Mouse (Mus musculus): ENCODE results near the gene Pigp.

The Pigp gene

DNA sequence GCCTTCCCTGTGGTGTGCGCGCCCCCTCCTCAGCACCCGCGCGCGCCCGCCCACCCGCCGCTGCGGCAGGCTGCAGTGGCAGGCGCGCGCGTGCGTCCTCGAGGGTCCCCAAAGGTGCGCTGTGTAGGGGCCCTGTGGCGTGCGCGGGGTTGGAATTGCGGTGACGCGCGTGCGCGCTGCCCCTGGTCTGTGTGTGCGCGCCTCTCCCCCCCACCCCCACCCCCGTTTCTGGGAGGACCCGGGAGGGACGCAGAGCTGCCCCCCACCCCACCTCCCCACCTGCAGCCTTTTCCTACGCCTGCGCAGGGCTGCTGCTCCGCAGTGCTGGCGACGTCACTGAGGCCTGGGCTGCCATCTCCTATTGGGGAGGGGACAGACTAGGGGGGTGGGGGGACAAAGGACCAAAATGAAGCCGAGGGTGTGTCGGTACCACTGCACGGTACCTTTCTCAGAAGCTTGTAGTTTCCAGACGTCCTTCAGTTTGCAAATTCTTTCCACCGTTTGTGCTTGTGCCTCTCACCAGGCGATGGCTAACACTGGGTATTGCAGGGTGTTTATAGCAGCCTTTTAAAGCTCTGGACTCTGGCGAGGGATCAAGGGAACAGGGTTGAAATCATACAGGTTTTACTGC, at the start of gene Pigp:
Gene Pigp (minus strand): TSS at position 542 of the 631 bp plus-strand sequence.
- DNase-seq (ENCODE audit: low spot score) = peak; percentile 33

DNA sequence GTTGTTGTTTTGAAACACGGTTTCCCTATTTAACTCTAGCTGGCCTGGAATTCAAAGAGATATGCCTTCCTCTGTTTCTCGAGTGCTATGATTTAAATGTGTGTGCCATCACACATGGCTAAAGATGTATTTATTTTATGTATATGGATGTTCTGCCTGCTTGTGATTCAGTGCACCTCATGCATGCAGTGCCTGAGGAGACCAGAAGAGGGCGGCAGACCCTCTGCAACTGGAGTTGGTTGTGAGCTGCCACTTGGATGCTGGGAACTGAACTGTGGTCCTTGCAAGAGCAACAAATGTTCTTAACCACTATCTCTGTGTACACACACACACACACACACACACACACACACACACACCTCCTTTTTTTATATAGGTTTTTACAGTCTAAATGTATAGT, 48.9 kb upstream of the Pigp start:
- DNase-seq (ENCODE audit: low spot score) = no peak

DNA sequence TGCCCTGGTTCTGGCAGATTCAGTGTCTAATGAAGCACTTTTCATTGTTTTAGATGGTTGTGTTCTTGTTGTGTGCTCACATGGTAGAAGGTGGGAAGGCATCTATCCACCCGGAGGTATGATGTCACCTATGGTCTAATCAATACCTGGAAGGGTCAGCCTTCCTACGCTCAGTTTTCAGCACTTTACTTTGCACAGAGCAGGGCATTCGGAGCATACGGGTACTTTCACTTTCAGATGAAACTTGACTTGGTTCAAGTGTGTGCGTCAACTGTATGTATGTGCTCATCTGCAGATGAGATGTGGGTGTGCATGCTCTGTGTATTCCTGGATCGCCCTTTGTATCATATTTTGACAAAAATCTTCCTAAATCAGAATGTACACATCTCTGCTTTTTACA, 42.5 kb upstream of the Pigp start:
- DNase-seq (ENCODE audit: low spot score) = no peak

DNA sequence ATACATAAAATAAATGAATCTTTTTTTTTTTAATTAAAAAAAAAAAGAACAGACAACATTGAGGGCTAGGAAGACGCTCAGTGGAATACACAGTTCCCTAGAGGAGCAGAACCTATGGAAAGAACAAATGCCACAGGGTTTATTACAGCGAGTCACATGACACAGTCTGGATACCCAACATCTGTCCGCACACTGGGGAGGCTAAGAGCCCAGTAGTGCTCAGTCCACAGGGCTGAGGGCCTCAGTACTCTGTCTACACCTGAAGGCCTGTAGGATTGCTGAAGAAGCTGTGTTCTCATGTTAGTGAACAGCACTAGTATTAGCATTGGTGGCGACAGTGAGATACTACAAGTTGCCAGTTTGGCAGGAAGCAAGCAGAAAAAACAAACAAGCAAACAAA, 41.1 kb upstream of the Pigp start:
- no peak for DNase-seq (ENCODE audit: low spot score)

DNA sequence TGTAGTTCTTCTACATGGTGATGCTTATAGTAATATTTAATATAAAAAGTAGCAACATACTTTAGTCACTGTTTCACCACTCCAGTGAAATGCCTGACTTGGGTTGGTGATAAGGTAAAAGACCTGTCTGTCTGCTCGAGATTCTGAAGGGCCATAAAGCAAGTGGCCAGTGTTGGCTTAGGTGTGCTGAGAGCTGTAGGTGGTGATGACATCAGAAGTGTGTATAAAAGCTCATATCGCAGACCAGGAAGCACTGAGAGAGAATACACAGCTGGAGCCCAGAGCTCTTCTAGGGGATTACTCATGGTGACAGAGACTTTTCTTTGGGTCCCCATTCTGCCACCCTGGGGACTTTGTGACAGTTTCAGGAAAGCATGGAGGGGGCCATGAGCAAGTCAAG, 40.6 kb upstream of the Pigp start:
- no peak for DNase-seq (ENCODE audit: low spot score)

DNA sequence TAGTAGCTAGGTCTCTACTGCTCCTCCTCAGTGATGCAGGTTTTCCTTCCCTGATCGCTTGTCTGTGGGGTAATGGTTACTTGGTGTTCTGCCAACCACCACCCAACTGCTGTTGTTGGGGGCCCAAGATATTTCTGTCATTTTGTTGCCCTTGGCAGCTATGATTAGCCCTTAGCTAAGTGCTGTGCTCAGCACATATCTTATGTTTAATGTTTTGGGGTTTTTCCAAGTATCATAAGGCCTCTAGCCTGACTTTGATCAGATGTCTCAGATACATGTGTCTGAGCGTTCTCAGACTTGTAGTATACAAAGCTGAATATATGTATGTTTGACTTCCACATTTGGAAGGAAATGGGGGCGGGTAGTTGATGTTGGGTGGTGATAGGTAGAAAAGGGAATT, 39.6 kb upstream of the Pigp start:
- DNase-seq (ENCODE audit: low spot score) = no peak

DNA sequence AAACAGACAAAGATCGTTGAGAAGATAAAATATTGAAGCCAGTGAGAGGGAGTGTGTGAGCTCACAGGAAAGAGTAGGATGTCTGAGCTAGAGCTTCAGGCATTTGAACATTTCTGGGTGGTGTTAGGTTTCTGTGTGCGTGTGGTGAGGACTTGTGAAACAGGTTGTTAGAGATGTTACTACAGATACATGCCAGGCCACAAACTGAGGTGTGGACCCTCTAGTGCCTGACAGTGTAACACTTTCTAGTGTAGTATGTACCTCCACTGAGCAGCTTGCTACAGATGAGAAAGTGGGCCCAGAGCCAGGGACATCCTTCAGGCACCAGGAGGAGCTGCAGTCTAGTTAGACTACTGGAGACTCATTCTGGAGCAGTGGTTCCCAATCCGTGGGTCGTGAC, 30.5 kb upstream of the Pigp start:
- DNase-seq (ENCODE audit: low spot score) = no peak

DNA sequence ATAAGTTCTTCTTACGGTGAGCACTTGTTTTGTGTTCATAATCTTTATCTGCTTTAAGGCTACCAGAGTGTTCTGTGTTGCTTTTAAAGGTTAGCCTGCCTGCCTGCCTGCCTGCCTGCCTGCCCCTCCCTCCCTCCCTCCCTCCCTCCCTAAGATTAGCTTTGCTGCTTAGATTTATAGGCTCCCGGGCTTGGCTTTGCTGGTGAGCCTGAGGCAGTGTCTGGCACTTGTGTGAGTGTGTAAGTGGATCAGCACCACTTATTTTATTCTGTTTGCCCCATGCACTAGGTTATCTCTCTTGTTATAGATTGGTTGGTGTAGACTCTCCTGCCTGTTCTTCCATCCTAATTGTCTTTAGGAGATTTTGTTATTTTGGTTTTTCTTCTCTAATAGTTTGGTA, 30.0 kb upstream of the Pigp start:
- DNase-seq (ENCODE audit: low spot score) = no peak

DNA sequence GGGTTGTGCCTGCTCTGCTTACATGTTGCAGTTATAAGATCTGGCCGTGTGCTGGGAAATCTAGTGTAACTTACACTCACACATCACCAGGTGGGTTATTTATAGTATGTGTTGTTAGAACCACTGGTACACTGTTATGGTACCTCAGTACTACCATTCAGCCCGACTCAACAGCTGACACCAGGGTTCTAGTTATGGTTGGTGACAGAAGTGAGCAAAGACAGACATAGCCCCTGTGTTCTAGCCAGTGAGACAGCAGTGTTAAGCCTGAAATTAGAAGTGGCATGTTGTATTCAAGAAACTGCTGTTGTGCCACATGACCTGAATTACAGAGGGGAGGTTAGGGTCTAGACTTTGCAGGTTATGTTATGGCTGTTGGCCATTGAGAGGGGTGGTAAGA, 27.5 kb upstream of the Pigp start:
- DNase-seq (ENCODE audit: low spot score) = no peak

DNA sequence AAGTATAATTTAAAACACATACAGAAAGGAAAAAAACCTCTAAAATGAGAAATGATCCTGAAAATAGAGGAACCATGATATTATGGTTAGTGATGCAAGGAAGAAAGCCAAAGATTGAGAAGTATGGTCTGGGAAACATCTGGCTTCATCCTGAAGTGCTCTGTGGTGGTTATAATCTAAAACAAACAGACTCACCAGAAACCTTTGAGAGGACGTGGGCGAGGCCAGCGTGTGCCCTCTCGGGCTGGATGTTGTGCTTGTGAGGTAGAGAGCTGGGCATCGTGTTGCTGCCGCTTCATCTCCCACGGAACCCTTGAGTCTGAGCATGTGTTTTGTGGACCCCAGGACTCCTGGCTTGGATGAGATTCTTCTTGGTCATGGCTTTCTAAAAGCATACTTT, 25.0 kb upstream of the Pigp start:
- no peak for DNase-seq (ENCODE audit: low spot score)

DNA sequence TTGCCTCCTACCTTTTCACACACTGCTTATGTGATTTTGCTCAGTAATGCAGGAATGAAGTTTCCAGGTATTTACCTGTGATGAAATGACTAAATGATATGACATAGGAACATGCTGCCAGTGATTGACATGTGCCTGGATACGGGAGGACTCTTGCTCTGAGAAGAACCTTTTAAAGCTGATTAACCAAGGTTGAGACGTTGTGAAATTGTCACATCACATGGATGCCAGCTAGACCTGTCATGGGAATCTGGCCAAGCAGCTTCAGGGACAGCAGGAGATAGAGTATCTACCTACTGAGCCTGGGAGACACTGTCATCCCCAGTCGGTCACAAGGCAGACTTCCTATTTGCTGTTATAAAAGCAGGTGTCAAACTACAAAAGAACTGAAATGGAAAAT, 23.4 kb upstream of the Pigp start:
- DNase-seq (ENCODE audit: low spot score) = no peak

DNA sequence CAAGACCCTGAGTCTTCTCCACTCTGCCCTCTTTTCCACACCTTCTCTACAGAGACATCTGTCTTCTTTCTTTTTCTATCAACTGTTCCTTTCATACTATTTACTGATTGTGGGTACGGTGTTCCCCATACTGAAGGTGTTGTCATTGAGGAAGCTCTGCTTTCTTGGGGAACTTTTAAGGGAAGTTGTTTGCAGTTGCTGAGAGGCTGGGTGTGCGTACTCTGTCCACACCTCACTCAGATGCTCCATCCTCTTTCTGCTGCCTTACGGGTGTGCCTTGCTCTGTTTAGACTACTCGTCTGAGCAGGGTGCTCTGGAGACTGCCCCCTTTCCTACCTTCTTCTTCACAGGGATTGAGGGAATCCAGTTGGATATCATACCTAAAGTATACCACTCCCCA, 20.7 kb upstream of the Pigp start:
- DNase-seq (ENCODE audit: low spot score) = no peak

DNA sequence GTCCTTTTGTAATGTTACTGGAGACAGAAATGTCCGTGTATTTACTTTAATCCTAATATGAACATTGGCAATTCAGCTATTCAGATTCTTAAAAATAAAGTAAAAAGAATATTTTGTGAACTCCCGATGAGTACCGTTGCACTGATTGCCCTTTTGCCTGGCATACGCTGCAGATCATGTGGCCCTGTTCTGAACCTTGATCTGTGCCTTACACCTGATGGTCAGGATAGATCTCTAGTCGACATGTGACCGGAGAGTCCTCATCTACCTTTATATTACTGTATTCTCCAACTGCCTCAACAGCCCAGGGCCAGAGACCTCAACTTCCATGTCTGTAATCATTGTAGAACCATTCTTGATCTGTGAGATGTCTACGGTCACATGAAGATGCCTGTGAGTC, 16.0 kb upstream of the Pigp start:
- DNase-seq (ENCODE audit: low spot score) = no peak

DNA sequence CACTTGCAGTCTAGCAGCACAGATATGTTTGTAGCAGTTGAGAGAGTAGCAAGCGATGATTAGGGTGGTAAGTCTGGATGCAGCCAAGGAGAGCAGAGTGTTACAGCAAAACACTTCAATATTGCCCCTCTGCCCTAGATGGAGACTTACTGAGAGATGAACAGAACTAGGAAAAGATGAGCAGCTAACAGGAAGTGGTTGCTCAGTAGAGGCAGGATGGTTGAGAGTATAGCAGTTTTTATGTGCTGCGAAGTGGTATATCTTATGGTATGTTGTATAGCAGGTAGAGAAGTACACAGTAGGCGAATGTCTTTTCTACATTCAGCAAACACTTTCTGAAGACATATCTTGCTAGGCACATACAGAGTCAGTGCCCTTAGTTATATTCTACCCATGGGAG, 11.6 kb upstream of the Pigp start:
- no peak for DNase-seq (ENCODE audit: low spot score)

DNA sequence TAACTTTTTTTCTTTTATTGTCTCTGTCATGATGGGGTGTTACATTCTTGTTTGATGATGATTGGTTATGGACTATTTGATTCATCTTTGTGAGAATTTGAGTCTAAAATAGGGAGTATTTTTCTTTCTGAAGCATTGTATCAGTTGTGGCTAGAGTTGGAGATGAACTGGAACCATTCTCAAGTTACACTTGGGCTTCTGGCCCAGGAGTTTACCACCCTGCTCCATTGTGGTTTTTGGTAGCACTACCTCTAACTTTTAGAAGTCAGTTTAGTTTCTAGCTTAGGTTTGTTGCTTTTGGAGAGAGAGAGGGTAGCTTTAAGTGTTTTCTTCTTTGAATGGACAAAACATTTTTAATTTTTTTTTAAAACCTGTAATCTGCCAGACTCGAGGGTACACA, 7.7 kb upstream of the Pigp start:
- no peak for DNase-seq (ENCODE audit: low spot score)

DNA sequence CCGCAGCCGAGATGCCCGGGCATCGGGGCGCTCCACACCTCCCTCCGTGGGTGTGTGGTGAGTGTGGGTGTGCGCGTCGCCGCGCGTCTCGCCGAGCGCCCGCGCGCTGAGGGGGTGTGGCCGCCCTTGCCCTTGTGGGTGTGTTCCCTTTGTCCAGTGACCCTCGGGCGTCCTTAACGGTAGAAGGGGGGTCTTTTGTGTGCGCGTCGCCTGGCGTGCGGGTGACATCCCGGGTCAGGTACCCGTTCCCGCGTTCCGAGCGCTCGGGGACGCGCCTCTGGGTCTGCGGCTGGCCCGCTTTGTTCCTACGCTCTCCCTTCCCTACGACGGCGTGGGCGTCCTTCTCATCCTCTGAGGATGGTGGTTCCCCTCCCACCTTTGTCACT, 734 bp downstream of the Pigp start:
- peak; percentile 32 for DNase-seq (ENCODE audit: low spot score)

DNA sequence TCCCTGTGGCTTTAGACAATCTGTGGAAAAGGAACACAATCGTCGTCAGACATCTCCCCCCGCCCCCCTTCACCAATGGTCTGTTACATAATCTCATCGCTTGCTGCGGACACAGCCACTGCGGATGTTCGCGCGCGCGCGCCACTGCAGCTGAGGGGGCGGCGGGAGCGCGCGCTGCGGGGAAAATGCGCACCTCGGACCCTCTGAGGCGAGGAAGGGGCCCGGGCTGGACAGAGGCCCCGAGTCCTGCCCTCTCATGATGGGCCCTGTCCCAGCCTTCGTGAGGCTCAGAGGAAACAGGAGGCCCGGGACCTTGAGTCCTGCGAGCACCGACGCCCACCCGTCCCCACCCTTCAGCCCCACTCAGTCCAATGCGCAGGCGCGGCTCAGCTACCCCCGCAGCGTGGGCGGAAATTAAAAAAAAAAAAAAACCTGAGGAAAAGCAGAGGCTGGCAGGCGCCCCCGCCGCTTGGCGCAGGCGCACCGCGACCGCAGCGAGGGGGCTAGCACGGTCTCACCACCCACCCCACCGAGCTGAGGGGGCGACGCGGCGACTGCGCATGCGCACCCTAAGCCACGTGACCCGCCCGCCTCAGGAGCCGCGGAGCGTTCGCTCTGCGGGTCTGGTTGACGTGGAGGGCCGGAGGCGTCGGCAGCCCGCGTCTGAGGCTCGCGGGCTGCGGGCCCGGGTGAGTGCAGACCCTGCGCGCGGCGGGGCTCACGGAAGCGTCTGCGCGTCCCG, 1.3 kb downstream of the Pigp start, which contains the start of gene Ttc3:
Gene Ttc3 (plus strand): TSS at position 446 of the 742 bp plus-strand sequence.
- DNase-seq (ENCODE audit: low spot score) = peak; percentile 87

DNA sequence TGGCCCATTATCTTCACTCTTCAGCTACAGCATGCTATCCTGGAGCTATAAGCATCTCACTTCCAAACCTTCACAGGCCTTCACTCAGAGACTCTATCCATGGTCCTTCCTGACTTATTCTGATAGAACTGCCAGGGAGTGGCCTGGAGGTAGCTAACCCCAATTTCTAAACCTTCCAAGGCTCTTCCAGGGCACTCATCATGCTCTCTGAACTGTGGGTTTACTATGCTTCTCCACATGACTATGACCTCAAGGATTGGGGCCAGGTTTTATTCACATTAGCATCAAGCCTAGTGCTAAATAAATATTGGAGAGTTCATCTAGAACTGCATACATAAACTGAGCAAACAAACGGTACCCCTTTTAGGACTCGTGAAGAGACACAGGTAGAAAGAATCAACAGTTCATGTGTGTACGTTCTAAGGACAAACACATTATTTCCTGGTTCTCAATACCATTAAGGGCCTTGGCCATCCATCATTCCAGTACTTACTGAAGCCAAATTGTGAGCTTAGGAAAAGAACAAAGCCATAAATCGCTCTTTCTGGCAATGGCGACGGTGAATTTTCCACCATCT, 2.0 kb downstream of the Pigp start:
- DNase-seq (ENCODE audit: low spot score) = no peak

DNA sequence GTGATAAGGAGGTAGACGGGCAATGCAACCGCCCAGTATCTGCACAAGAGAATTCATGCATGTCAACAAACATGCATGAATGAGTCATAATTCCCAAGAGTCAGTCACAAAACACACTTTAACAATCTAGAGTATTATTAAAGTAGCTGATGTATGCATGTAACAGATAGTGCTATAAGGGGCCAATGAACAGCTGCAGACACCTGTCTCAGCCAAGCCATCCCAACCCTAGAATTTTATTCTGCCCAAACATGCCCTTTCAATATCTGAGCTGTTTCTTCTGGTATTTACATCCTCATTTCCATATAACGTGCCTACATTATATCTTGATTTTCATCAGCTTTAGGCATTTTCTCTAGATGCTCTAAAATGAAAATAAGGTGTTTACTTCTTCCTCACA, 6.2 kb downstream of the Pigp start:
- DNase-seq (ENCODE audit: low spot score) = no peak

DNA sequence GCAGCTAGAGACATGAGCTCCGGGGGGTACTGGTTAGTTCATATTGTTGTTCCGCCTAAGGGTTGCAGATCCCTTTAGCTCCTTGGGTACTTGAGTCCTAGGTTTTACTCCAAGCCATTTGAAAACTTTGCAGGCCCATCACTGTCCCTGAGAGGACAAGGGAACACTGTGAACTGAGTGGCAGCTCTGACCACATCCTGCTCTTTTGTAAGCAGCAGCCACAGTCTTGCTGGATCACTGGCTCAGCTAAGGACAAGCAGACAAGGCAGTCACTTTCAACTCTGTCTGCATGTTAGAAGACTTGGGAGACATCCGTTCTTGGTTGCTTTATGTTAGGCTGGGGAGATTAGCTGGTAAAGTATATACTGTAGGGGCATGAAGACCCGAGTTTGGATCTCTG, 7.8 kb downstream of the Pigp start:
- no peak for DNase-seq (ENCODE audit: low spot score)

DNA sequence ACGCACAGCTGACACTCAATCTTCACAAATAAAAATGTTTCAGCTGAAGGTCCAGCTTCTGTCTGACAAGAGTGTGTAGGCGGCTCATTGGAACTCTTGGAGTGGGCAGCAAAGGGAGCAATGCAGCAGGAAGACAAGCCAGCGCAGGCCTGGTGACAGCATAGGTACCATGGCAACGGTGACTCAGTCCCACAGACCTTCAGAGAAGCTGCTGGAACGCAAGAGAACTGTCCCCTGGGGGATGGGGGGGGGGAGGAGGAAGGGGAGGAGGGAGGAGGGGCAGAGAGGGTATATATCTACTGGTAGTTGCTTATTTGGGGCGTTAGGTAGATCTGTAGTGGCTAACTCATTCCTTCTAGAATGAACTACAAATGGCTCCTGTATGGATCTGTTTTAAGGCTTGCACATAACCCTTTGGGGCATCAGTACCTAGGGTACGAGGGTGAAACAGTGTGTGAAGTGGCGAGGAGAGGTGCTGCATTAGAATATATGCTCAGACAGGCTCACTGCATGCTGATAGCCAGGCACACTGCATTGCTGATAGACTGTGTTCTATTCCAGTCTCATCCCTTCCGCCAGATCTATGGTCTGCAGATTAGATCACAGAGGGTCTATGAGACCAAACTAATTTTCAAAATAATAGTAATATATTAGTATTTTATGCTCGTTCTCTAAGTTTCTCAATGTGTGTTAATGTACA, 9.3 kb downstream of the Pigp start:
- no peak for DNase-seq (ENCODE audit: low spot score)

DNA sequence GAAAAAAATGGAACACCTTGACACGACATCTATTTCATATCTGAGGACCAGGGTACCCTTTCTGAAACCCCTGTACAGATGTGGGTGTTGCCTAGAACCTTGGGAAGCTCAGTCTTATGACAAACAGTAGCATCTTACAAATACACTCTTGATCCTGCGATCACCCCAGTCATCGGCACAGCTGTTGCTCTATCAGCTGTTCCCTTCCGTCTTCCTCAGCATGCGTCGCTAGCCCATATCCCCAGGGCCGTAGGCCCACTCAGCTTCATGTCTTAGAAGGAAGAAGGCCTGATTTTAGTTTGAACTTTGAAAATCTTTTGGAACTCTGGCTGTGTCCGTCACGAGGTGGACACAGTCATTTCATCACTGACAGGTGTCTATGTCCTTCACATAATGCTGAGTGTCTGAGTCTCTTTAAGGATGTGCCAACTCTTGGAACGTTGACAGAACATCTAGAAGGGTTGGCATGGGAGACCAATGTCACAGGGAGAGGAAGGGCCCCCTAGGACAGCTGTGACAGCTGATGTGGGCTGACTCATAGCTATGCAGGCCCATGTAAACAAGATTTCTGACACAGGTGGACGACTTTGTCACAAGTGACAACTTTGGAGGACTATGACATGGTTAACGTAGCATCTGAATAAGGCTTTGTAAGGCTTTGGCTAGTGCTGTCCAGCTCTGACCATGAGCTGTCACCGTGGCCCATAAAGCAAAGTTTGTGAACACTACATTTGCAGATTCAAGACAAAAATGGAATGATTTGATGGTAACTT, 10.9 kb downstream of the Pigp start:
- no peak for DNase-seq (ENCODE audit: low spot score)

Measured in ovary, postnatal 10 days (tissue).